Mouse (Mus musculus) CH12.LX (cell line): ENCODE measurements around the gene Kcnh6. TPM values are rescaled to one million over a fixed set of nuclear protein-coding genes. Genes with fewer than 3 reads are reported as not detected.
A peak's percentile ranks its signal among the peaks of the same experiment; 100 is the strongest.

Source experiments
- DNase-seq: peaks from one replicate; pipeline ENCODE4 v3.0.0-alpha.2; 2013; ENCODE audit errors: extremely low read depth
- H3K27ac ChIP-seq: 2 replicates; pipeline ENCODE4 v1.5.1; 2012; ENCODE audit warnings: low read depth, mild to moderate bottlenecking, control low read depth, moderate library complexity; ENCODE audit not compliant: insufficient read depth
- H3K27me3 ChIP-seq: replicated peaks from 2 replicates; pipeline ENCODE3; 2012; ENCODE audit warnings: inconsistent platforms
- H3K36me3 ChIP-seq, 2 experiments: replicated peaks in 1 of 2; 2 replicates each; pipeline versions ENCODE3 to v1.6.1; 2012; ENCODE audit warnings: inconsistent platforms in 1 of 2, low read length in 1 of 2, mild to moderate bottlenecking in 1 of 2, mixed read lengths in 1 of 2, moderate library complexity in 1 of 2; ENCODE audit not compliant: control insufficient read depth in 1 of 2, insufficient read depth in 1 of 2
- H3K4me1 ChIP-seq, 2 experiments: 2 replicates each; pipeline ENCODE4 v1.6.1; 2012; ENCODE audit warnings: inconsistent platforms in 1 of 2, moderate library complexity in 1 of 2; ENCODE audit not compliant: insufficient read depth in 2 of 2, control insufficient read depth in 1 of 2
- H3K4me2 ChIP-seq: 2 replicates; pipeline ENCODE4 v1.6.1; 2012; ENCODE audit warnings: low read depth, mild to moderate bottlenecking, control low read depth; ENCODE audit not compliant: poor library complexity, insufficient read depth, severe bottlenecking
- H3K4me3 ChIP-seq, 3 experiments: fragments of 150-350 bp in 1 of 3; sonication (generic) in 1 of 3; replicated peaks in 1 of 3; 2 replicates each; pipeline versions ENCODE3 to v1.5.1; 2011 to 2012; ENCODE audit warnings: low read depth in 2 of 3, low read length in 2 of 3, mild to moderate bottlenecking in 2 of 3, moderate library complexity in 2 of 3, control low read depth in 1 of 3, improper control_type of control experiment in 1 of 3, inconsistent platforms in 1 of 3, mixed read lengths in 1 of 3; ENCODE audit not compliant: poor library complexity in 1 of 3
- H3K79me2 ChIP-seq: replicated peaks from 2 replicates; pipeline ENCODE4 v1.6.1; 2012; ENCODE audit warnings: mild to moderate bottlenecking, moderate library complexity; ENCODE audit not compliant: control insufficient read depth, poor library complexity, insufficient read depth, severe bottlenecking; ENCODE audit errors: extremely low read depth
- H3K9ac ChIP-seq: 2 replicates; pipeline ENCODE4 v1.6.1; 2012; ENCODE audit warnings: low read depth, mild to moderate bottlenecking, control low read depth, moderate library complexity; ENCODE audit not compliant: insufficient read depth
- H3K9me3 ChIP-seq: replicated peaks from 2 replicates; pipeline ENCODE3; 2012; ENCODE audit warnings: low read length, inconsistent platforms, mixed read lengths
- BHLHE40 ChIP-seq: IDR thresholded peaks from 2 replicates; pipeline ENCODE4 v1.6.1; 2011; ENCODE audit warnings: mild to moderate bottlenecking, low read depth, low read length, improper control_type of control experiment
- CHD1 ChIP-seq: IDR thresholded peaks from 2 replicates; pipeline ENCODE4 v1.6.1; 2012; ENCODE audit warnings: low read depth, low read length, improper control_type of control experiment, inconsistent platforms
- CHD2 ChIP-seq: IDR thresholded peaks from 2 replicates; pipeline ENCODE4 v1.6.1; 2011; ENCODE audit warnings: low read length, improper control_type of control experiment
- CTCF ChIP-seq, 2 experiments: IDR thresholded peaks in 1 of 2; conservative IDR thresholded peaks in 1 of 2; 2 replicates each; pipeline ENCODE4 v1.5.1; 2011 to 2012; ENCODE audit warnings: low read depth in 2 of 2, low read length in 2 of 2, improper control_type of control experiment in 1 of 2, inconsistent platforms in 1 of 2, mild to moderate bottlenecking in 1 of 2, moderate library complexity in 1 of 2
- E2F4 ChIP-seq: IDR thresholded peaks from 2 replicates; pipeline ENCODE4 v1.6.1; 2011; ENCODE audit warnings: low read depth, low read length, improper control_type of control experiment; ENCODE audit not compliant: insufficient replicate concordance
- ELF1 ChIP-seq: IDR thresholded peaks from 2 replicates; pipeline ENCODE4 v1.6.1; 2014; ENCODE audit warnings: low read depth, mild to moderate bottlenecking, inconsistent platforms, low read length, improper control_type of control experiment
- EP300 ChIP-seq: IDR thresholded peaks from 2 replicates; pipeline ENCODE4 v1.6.1; 2011; ENCODE audit warnings: low read length, improper control_type of control experiment
- GABPA ChIP-seq: IDR thresholded peaks from 2 replicates; pipeline ENCODE4 v1.6.1; 2012; ENCODE audit warnings: low read depth, low read length, improper control_type of control experiment, inconsistent platforms; ENCODE audit not compliant: insufficient replicate concordance
- JUND ChIP-seq: conservative IDR thresholded peaks from 2 replicates; pipeline ENCODE4 v1.6.1; 2011; ENCODE audit warnings: low read depth, low read length, improper control_type of control experiment
- KAT2A ChIP-seq: IDR thresholded peaks from 2 replicates; pipeline ENCODE4 v1.6.1; 2012; ENCODE audit warnings: low read length, improper control_type of control experiment, inconsistent platforms; ENCODE audit not compliant: insufficient replicate concordance
- MAFK ChIP-seq: IDR thresholded peaks from 2 replicates; pipeline ENCODE4 v1.6.1; 2011; ENCODE audit warnings: low read length, improper control_type of control experiment; ENCODE audit not compliant: insufficient replicate concordance
- MAX ChIP-seq: IDR thresholded peaks from 2 replicates; pipeline ENCODE4 v1.6.1; 2011; ENCODE audit warnings: low read length, improper control_type of control experiment
- MEF2A ChIP-seq: IDR thresholded peaks from 2 replicates; pipeline ENCODE4 v1.6.1; 2014; ENCODE audit warnings: low read depth, mild to moderate bottlenecking, inconsistent platforms, low read length, improper control_type of control experiment, borderline replicate concordance
- MXI1 ChIP-seq: IDR thresholded peaks from 2 replicates; pipeline ENCODE4 v1.6.1; 2011; ENCODE audit warnings: mild to moderate bottlenecking, low read depth, low read length, improper control_type of control experiment
- MYC ChIP-seq: IDR thresholded peaks from 2 replicates; pipeline ENCODE4 v1.6.1; 2011; ENCODE audit warnings: low read depth, mild to moderate bottlenecking, improper control_type of control experiment, low read length
- NRF1 ChIP-seq: IDR thresholded peaks from 2 replicates; pipeline ENCODE4 v1.6.1; 2014; ENCODE audit warnings: low read depth, mild to moderate bottlenecking, inconsistent platforms, low read length, improper control_type of control experiment, moderate library complexity
- PAX5 ChIP-seq: IDR thresholded peaks from 2 replicates; pipeline ENCODE4 v1.6.1; 2012; ENCODE audit warnings: low read length, inconsistent platforms, mixed read lengths
- RAD21 ChIP-seq: IDR thresholded peaks from 2 replicates; pipeline ENCODE4 v1.6.1; 2011; ENCODE audit warnings: low read depth, mild to moderate bottlenecking, low read length, improper control_type of control experiment, moderate library complexity
- SIN3A ChIP-seq: IDR thresholded peaks from 2 replicates; pipeline ENCODE4 v1.6.1; 2012; ENCODE audit warnings: low read length, improper control_type of control experiment, inconsistent platforms
- SMC3 ChIP-seq: IDR thresholded peaks from 2 replicates; pipeline ENCODE4 v1.6.1; 2011; ENCODE audit warnings: low read depth, low read length, improper control_type of control experiment
- TBP ChIP-seq: conservative IDR thresholded peaks from 2 replicates; pipeline ENCODE4 v1.6.1; 2011; ENCODE audit warnings: low read depth, low read length, improper control_type of control experiment
- UBTF ChIP-seq: IDR thresholded peaks from 2 replicates; pipeline ENCODE4 v1.6.1; 2012; ENCODE audit warnings: low read depth, mild to moderate bottlenecking, inconsistent platforms, low read length, improper control_type of control experiment, moderate library complexity
- USF1 ChIP-seq: IDR thresholded peaks from 2 replicates; pipeline ENCODE4 v1.6.1; 2014; ENCODE audit warnings: low read depth, mild to moderate bottlenecking, inconsistent platforms, low read length, improper control_type of control experiment
- USF2 ChIP-seq: conservative IDR thresholded peaks from 2 replicates; pipeline ENCODE4 v1.6.1; 2011; ENCODE audit warnings: low read depth, low read length, improper control_type of control experiment
- ZMIZ1 ChIP-seq: IDR thresholded peaks from 2 replicates; pipeline ENCODE4 v1.6.1; 2012; ENCODE audit warnings: low read depth, mild to moderate bottlenecking, inconsistent platforms, low read length, improper control_type of control experiment
- ZNF384 ChIP-seq: IDR thresholded peaks from 2 replicates; pipeline ENCODE4 v1.6.1; 2012; ENCODE audit warnings: low read depth, low read length, improper control_type of control experiment, inconsistent platforms
- dilution Hi-C: fragments of 300-500 bp; cut with MboI; formaldehyde crosslinking; loops from 2 replicates; pipeline ENCODE4 v1.14.3; 2020; ENCODE audit warnings: low sequenced_read_pairs; ENCODE audit not compliant: extremely low pct_unique_long_range_greater_than_20kb, extremely low pct_ligation_motif_present
- in situ Hi-C: fragments of 300-500 bp; cut with MboI; formaldehyde crosslinking; loops from 3 replicates; pipeline ENCODE4 v1.14.3; 2019; ENCODE audit warnings: low sequenced_read_pairs, low pct_ligation_motif_present, low pct_unique_long_range_greater_than_20kb, mixed read lengths
- polyA plus RNA-seq: library from polyadenylated mRNA; unstranded; fragments of >175 nt; gene quantifications from 2 replicates; pipeline ENCODE4 v1.2.1, GENCODE M21; 2012; ENCODE audit warnings: low read depth; ENCODE audit not compliant: insufficient read length
- total RNA-seq, 2 experiments: library from RNA; depleted of rRNA; stranded (reverse); fragments of 300-350 nt in 1 of 2; fragments of >200 nt in 1 of 2; gene quantifications; 2 replicates each; pipeline ENCODE4 v1.2.3; 2012 to 2014

The Kcnh6 gene
- total RNA-seq (2012; rRNA removed) (0.13 and 0.25 TPM in 2 replicates), total RNA-seq (2014; rRNA removed) (not detected in 2 replicates), polyA plus RNA-seq (0.19 TPM in 2 replicates)

- H3K4me3 ChIP-seq: no peak within 1 kb of the TSS
- no peaks in the 10 kb centered on the region for H3K36me3 ChIP-seq
- H3K79me2 ChIP-seq: no peaks in the 10 kb centered on the region
- H3K9me3 ChIP-seq: no peaks in the 10 kb centered on the region
- TF ChIP-seq ELF1 (no peak), SMC3 (no peak), TBP (no peak), ZNF384 (no peak), CHD2 (no peak), MXI1 (peak; percentile 97), CHD1 (no peak), MAX (peak; percentile 64; the same call in 1 of the 2 replicates), MYC (peak; percentile 25; the same call in 1 of the 2 replicates), USF1 (no peak), RAD21 (no peak), SIN3A (peak; percentile 87), NRF1 (peak; percentile 42; the same call in 1 of the 2 replicates), USF2 (no peak), PAX5 (no peak)
- H3K9ac ChIP-seq: no peak within 1 kb of the TSS
- peaks cover 96% of the 10 kb centered on the region for H3K27me3 ChIP-seq
- in situ Hi-C loops (no loop called here), dilution Hi-C loops (no loop called here)
- peaks cover 2 to 3% of the 10 kb centered on the region in 2 experiments; a peak in 3 of 4 replicates for H3K4me1 ChIP-seq
- DNase-seq: peak; percentile 68
- H3K27ac ChIP-seq: no peak within 1 kb of the TSS
- H3K4me2 ChIP-seq: peak within 1 kb of the TSS; percentile 74
Measured at GRCm38 (mm10) chr11:106007821-106008220, at the start of gene Kcnh6. Gene Kcnh6 (plus strand): TSS chr11:106008124.

GRCm38 (mm10) chr11:105958566-105958965, 49.4 kb upstream of the Kcnh6 start:
- dilution Hi-C loops: no loop called here

More at GRCm38 (mm10) chr11:105958566-105958965, 49.4 kb upstream of the Kcnh6 start:
- Histone ChIP-seq H3K4me1 (peaks cover 3 to 15% of the 10 kb centered on the region in 2 experiments; a peak in 3 of 4 replicates), H3K4me2 (no peak overlapping the region), H3K27me3 (peaks cover 31% of the 10 kb centered on the region), H3K79me2 (no peaks in the 10 kb centered on the region), H3K4me3 (no peak overlapping the region), H3K9ac (no peak overlapping the region), H3K36me3 (no peaks in the 10 kb centered on the region), H3K9me3 (no peaks in the 10 kb centered on the region), H3K27ac (no peak overlapping the region)
- no peak for DNase-seq
- no peak for TF ChIP-seq MYC
- TF ChIP-seq JUND: no peak
- TF ChIP-seq MAFK: no peak
- no peak for TF ChIP-seq GABPA
- no peak for TF ChIP-seq E2F4
- TF ChIP-seq ZMIZ1: no peak
- no peak for TF ChIP-seq CTCF (conservative IDR thresholded peaks at IDR 0.05 in 1 of 2, IDR thresholded peaks at IDR 0.05 in 1 of 2; ENCODE audit: low read depth in 2 of 2, low read length in 2 of 2)
- TF ChIP-seq EP300: no peak
- TF ChIP-seq BHLHE40: no peak
- TF ChIP-seq ZNF384: no peak
- no peak for TF ChIP-seq KAT2A
- no peak for TF ChIP-seq UBTF
- TF ChIP-seq MEF2A: no peak
- no peak for TF ChIP-seq ELF1
- in situ Hi-C loops: no loop called here
